Mouse (Mus musculus): ENCODE measurements around the gene Aig1. TPM values are rescaled to one million over a fixed set of nuclear protein-coding genes. Genes with fewer than 3 reads are reported as not detected.

Aig1 gene
- 23.3 and 54.0 TPM in 2 replicates for polyA plus RNA-seq (2012; rRNA removed; ENCODE audit: low replicate concordance)

GRCm38 (mm10) chr10:13868371-13869321 lies at the start of gene Aig1:
TSS of gene Aig1 (minus strand) at chr10:13868980.

Other genes with a start within 250 kb of the Aig1 start
- 14.7 and 18.6 TPM in 2 replicates for gene Hivep2, start 97.1 kb upstream of the Aig1 start, polyA plus RNA-seq (2012; rRNA removed; ENCODE audit: low replicate concordance)